Mouse (Mus musculus) neutrophil, adult 5-6 weeks (primary cell): ENCODE data around the gene Tmem62. TPM values are rescaled to one million over a fixed set of nuclear protein-coding genes. Genes with fewer than 3 reads are reported as not detected.
A peak's percentile ranks its signal among the peaks of the same experiment; 100 is the strongest.
"Not testable (repeated sequence)": the region's sequence is repeated elsewhere in the genome, so short reads cannot be mapped to it uniquely, and the experiment has no call there.

ENCODE experiments used
- ATAC-seq: fragments of 151-379, 151-347 bp; 2 replicates; pipeline ENCODE4 v1.8.0; 2017; ENCODE audit warnings: mild to moderate bottlenecking, moderate TSS enrichment; ENCODE audit not compliant: insufficient number of reproducible peaks, poor library complexity, low FRiP score, severe bottlenecking; ENCODE audit errors: extremely low read depth
- total RNA-seq: library from RNA; stranded (forward); fragments of 200-1000 nt; gene quantifications from 2 replicates; pipeline ENCODE4 v1.2.3, GENCODE M21; 2017

The Tmem62 gene
- 20.1 and 37.2 TPM in 2 replicates for total RNA-seq

- peak; percentile 53 for ATAC-seq
These were observed at the start of gene Tmem62 for GRCm38 (mm10) chr2:120976990-120977925. Gene Tmem62 (plus strand): TSS chr2:120977017.

GRCm38 (mm10) chr2:120933038-120933437, 43.8 kb upstream of the Tmem62 start:
- ATAC-seq, result no peak

- no peak for ATAC-seq
These were observed 25.6 kb upstream of the Tmem62 start for GRCm38 (mm10) chr2:120951208-120951607.

- ATAC-seq, result no peak
These were observed 24.5 kb upstream of the Tmem62 start for GRCm38 (mm10) chr2:120952176-120952938.

- no peak for ATAC-seq
These were observed 17.5 kb upstream of the Tmem62 start for GRCm38 (mm10) chr2:120959363-120959762.

- ATAC-seq, result no peak
These were observed 17.0 kb upstream of the Tmem62 start for GRCm38 (mm10) chr2:120959827-120960226.

- ATAC-seq, result no peak
These were observed 16.6 kb upstream of the Tmem62 start for GRCm38 (mm10) chr2:120960261-120960660.

GRCm38 (mm10) chr2:120963110-120963509, 13.7 kb upstream of the Tmem62 start:
- ATAC-seq, result no peak

GRCm38 (mm10) chr2:120965486-120965885, 11.3 kb upstream of the Tmem62 start:
- no peak for ATAC-seq

- no peak for ATAC-seq
These were observed 6.7 kb upstream of the Tmem62 start for GRCm38 (mm10) chr2:120970045-120970539.

GRCm38 (mm10) chr2:120970559-120971080, 6.2 kb upstream of the Tmem62 start, which contains the start of gene Ubr1:
Gene Ubr1 (minus strand): TSS chr2:120970715.
- peak; percentile 96 for ATAC-seq

GRCm38 (mm10) chr2:120971766-120972165, 5.1 kb upstream of the Tmem62 start:
- ATAC-seq, result no peak

GRCm38 (mm10) chr2:120972257-120972656, 4.6 kb upstream of the Tmem62 start:
- not testable (repeated sequence) for ATAC-seq

GRCm38 (mm10) chr2:120972964-120973363, 3.9 kb upstream of the Tmem62 start:
- no peak for ATAC-seq

GRCm38 (mm10) chr2:120976308-120976707, 509 bp upstream of the Tmem62 start:
- no peak for ATAC-seq

GRCm38 (mm10) chr2:120977926-120978692, 1.3 kb downstream of the Tmem62 start:
- no peak for ATAC-seq

GRCm38 (mm10) chr2:120978693-120979037, 1.8 kb downstream of the Tmem62 start:
- peak; percentile 27 for ATAC-seq

- ATAC-seq, result no peak
These were observed 3.0 kb downstream of the Tmem62 start for GRCm38 (mm10) chr2:120979819-120980218.

GRCm38 (mm10) chr2:120980861-120981260, 4.0 kb downstream of the Tmem62 start:
- no peak for ATAC-seq
